Mouse (Mus musculus) embryonic facial prominence, embryonic 14.5 days (tissue): Measurements from ENCODE around the gene Vmn1r193. TPM values are rescaled to one million over a fixed set of nuclear protein-coding genes. Genes with fewer than 3 reads are reported as not detected.

Source experiments
- ATAC-seq: fragments of 200-750 bp; cut with Nextera tagmentation; 2 replicates; pipeline ENCODE4 v1.8.0; 2017; ENCODE audit warnings: low read depth, moderate number of reproducible peaks, moderate TSS enrichment
- DNase-seq: peaks from one replicate; pipeline ENCODE4 v3.0.0-alpha.2; 2015; ENCODE audit warnings: low spot score
- H3K27ac ChIP-seq: fragments of 300-500 bp; sonication (generic); replicated peaks from 2 replicates; pipeline ENCODE4 v1.5.1; 2014; ENCODE audit warnings: low read depth, mild to moderate bottlenecking, low read length, moderate library complexity
- H3K27me3 ChIP-seq: fragments of 300-500 bp; sonication (generic); replicated peaks from 2 replicates; pipeline ENCODE4 v1.6.1; 2014; ENCODE audit warnings: low read length; ENCODE audit not compliant: control insufficient read depth, insufficient read depth
- H3K36me3 ChIP-seq: fragments of 300-500 bp; sonication (generic); 2 replicates; pipeline ENCODE4 v1.6.1; 2014; ENCODE audit warnings: low read length, mixed read lengths; ENCODE audit not compliant: control insufficient read depth, insufficient read depth
- H3K4me1 ChIP-seq: fragments of 300-500 bp; sonication (generic); 2 replicates; pipeline ENCODE4 v1.6.1; 2014; ENCODE audit warnings: antibody characterized with exemption, low read length; ENCODE audit not compliant: control insufficient read depth, insufficient read depth
- H3K4me2 ChIP-seq: fragments of 300-500 bp; sonication (generic); 2 replicates; pipeline ENCODE4 v1.6.1; 2014; ENCODE audit warnings: low read depth, mild to moderate bottlenecking, low read length, moderate library complexity, mixed read lengths
- H3K4me3 ChIP-seq: fragments of 300-500 bp; sonication (generic); 2 replicates; pipeline ENCODE4 v1.5.1; 2014; ENCODE audit warnings: low read depth, mild to moderate bottlenecking, low read length
- H3K9ac ChIP-seq: fragments of 300-500 bp; sonication (generic); 2 replicates; pipeline ENCODE4 v1.6.1; 2014; ENCODE audit warnings: low read depth, mild to moderate bottlenecking, low read length, moderate library complexity, mixed read lengths
- H3K9me3 ChIP-seq: fragments of 300-500 bp; sonication (generic); 2 replicates; pipeline ENCODE4 v1.6.1; 2016; ENCODE audit warnings: low read length; ENCODE audit not compliant: control insufficient read depth
- WGBS: fragments of 180-500 bp; shearing (Covaris S2); extraction: QIAGEN DNeasy Blood & Tissue Kit; methylation state at CpG from one replicate; pipeline ENCODE4 v1.1.7; 2014; 5-methylcytosine and 5-hydroxymethylcytosine counted together
- microRNA-seq: library from miRNA; unstranded; fragments of <30 nt; microRNA quantifications from one replicate; pipeline ENCODE4, GENCODE M21; 2016; ENCODE audit warnings: borderline number of aligned reads
- polyA plus RNA-seq: library from polyadenylated mRNA; unstranded; fragments of >200 nt; fragmentation: Nextera tagmentation; extraction: Ambion mirVana; gene quantifications from 2 replicates; pipeline ENCODE4 v1.2.1, GENCODE M21; 2014

The Vmn1r193 gene
- polyA plus RNA-seq, 1 experiment from 2014 or later: not detected

- 91% methylated on average over 15 of the region's 15 CpGs for WGBS
These were observed 54.5 kb downstream of the Vmn1r193 start for GRCm38 (mm10) chr13:22168416-22168815.

More at GRCm38 (mm10) chr13:22168416-22168815, 54.5 kb downstream of the Vmn1r193 start:
- Histone ChIP-seq H3K4me3 (no peak overlapping the region), H3K9ac (no peak overlapping the region), H3K27me3 (no peaks in the 10 kb centered on the region), H3K4me2 (no peak overlapping the region), H3K27ac (no peak overlapping the region), H3K4me1 (no peaks in the 10 kb centered on the region), H3K9me3 (peaks cover 10% of the 10 kb centered on the region), H3K36me3 (no peaks in the 10 kb centered on the region)
- DNase-seq (no peak), ATAC-seq (no peak)

Small RNAs within 50 kb of the gene (microRNA-seq; reads per million reads assigned to microRNA genes)
- gene Gm23282 (not detected), gene Gm25084 (not detected)

Other genes with a start within 250 kb of the Vmn1r193 start
- 0.11 and 0.13 TPM in 2 replicates for gene Pom121l2, start 242.0 kb downstream of the Vmn1r193 start, polyA plus RNA-seq
- gene Prss16, start 213.4 kb downstream of the Vmn1r193 start, polyA plus RNA-seq: 0.70 and 0.83 TPM in 2 replicates
- gene Hist1h2ah, start 187.6 kb downstream of the Vmn1r193 start, polyA plus RNA-seq: 13.1 TPM in 1 of 2 replicates, not detected in the other
- gene Hist1h2bk, start 187.3 kb downstream of the Vmn1r193 start, polyA plus RNA-seq: 3.9 and 6.6 TPM in 2 replicates
- 11.8 and 13.3 TPM in 2 replicates for gene Hist1h4i, start 181.8 kb downstream of the Vmn1r193 start, polyA plus RNA-seq
- 24.9 and 28.8 TPM in 2 replicates for gene Hist1h2ag, start 180.2 kb downstream of the Vmn1r193 start, polyA plus RNA-seq
- gene Hist1h2bj, start 179.9 kb downstream of the Vmn1r193 start, polyA plus RNA-seq: 3.4 and 7.4 TPM in 2 replicates
- not detected in 2 replicates for gene Vmn1r188, start 138.7 kb downstream of the Vmn1r193 start, polyA plus RNA-seq
- 0.10 TPM in 1 of 2 replicates, not detected in the other for gene Vmn1r189, start 117.3 kb downstream of the Vmn1r193 start, polyA plus RNA-seq
- not detected in 2 replicates for gene Vmn1r191, start 39.2 kb downstream of the Vmn1r193 start, polyA plus RNA-seq
- not detected in 2 replicates for gene Vmn1r192, start 32.0 kb downstream of the Vmn1r193 start, polyA plus RNA-seq
- gene Vmn1r194, start 21.1 kb upstream of the Vmn1r193 start, polyA plus RNA-seq: not detected in 2 replicates
- gene Vmn1r195, start 47.4 kb upstream of the Vmn1r193 start, polyA plus RNA-seq: not detected in 2 replicates
- not detected in 2 replicates for gene Vmn1r196, start 66.8 kb upstream of the Vmn1r193 start, polyA plus RNA-seq
- 0.26 TPM in 1 of 2 replicates, not detected in the other for gene Vmn1r197, start 101.4 kb upstream of the Vmn1r193 start, polyA plus RNA-seq
- gene Vmn1r198, start 127.2 kb upstream of the Vmn1r193 start, polyA plus RNA-seq: not detected in 2 replicates
- not detected in 2 replicates for gene Vmn1r199, start 156.7 kb upstream of the Vmn1r193 start, polyA plus RNA-seq
- gene Vmn1r200, start 167.2 kb upstream of the Vmn1r193 start, polyA plus RNA-seq: 0.04 TPM in 1 of 2 replicates, not detected in the other
- not detected in 2 replicates for gene Vmn1r201, start 248.8 kb upstream of the Vmn1r193 start, polyA plus RNA-seq